Mouse (Mus musculus) ES-Bruce4 (cell line): Measurements from ENCODE around the gene C130050O18Rik.

Experiments used
- CTCF ChIP-seq: IDR thresholded peaks from one replicate; pipeline ENCODE4 v1.8.1; 2011; ENCODE audit warnings: low read depth, low read length
- EP300 ChIP-seq: IDR thresholded peaks from 2 replicates; pipeline ENCODE4 v1.6.1; 2011; ENCODE audit warnings: low read depth, low read length; ENCODE audit not compliant: insufficient read depth
- POLR2A ChIP-seq: IDR thresholded peaks from one replicate; pipeline ENCODE4 v1.8.1; 2011; ENCODE audit warnings: low read length; ENCODE audit not compliant: insufficient read depth

GRCm38 (mm10) chr5:139448025-139448424, 42.9 kb downstream of the C130050O18Rik start:
- no peak for TF ChIP-seq EP300
- no peak for TF ChIP-seq CTCF
- no peak for TF ChIP-seq POLR2A
